Mouse (Mus musculus) A20 (cell line): ENCODE measurements at regions not wholly inside any gene's neighbourhood (a gene's known extent, or its start where the extent isn't known, plus 50 kb on each side); places are given as distances from the start of the nearest gene placed in this dataset.

ENCODE experiments used
- DNase-seq: peaks from one replicate; pipeline ENCODE4 v3.0.0-alpha.2; 2011; ENCODE audit warnings: low read depth, low spot score

DNA sequence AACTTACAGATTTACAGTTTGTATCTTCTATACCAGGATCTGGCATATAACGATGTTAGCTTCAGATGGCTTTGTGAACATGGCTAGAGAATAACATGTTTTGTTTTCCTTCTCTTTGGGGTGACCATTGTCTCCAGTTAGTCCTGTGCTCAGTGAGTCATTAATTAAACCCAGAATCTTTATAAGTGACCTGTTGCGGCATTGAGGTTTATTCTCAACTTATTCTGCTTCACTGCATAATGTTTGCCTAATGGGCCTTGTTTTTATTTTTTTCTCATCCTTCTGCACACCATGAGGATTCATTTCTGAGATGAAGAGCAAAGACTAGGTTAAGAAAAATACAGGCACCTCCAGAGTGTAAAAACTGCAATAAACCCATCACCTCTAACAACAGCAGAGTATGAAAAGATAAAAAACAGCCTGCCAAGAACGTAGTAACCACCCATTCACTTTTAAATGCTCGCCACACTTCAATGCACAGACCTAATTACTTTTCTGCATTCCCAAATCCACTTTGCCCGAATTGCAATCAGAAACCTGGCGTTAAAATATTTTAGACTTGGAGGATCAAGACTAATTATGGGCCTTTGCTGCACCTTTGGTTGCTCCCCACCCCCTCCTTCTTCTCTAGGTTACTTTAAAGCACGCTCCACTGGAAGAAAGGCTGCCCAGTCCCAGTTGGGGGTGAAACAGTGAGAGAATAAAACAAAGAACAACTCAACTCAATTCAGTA, 381.5 kb upstream of the Nr2f1 start:
- no peak for DNase-seq

DNA sequence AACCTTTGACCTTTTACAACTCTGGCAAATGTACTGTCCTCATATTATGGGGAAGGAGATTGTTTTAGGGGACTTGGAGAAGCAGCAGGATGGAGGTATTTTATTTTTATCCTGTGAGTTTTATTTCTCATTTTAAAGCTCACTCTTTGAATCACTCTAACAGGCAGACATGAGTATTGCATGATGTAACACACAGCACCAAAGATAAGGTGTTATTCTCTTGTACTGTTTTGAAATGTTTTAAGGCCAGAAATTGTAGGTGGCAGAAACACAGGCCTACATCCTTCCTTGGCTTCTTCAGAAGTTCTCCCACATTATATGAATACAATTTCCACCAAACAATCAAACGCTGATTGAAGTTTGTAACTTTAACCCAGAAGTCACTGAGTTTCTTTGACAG, 377.9 kb upstream of the Nr2f1 start:
- DNase-seq: no peak

DNA sequence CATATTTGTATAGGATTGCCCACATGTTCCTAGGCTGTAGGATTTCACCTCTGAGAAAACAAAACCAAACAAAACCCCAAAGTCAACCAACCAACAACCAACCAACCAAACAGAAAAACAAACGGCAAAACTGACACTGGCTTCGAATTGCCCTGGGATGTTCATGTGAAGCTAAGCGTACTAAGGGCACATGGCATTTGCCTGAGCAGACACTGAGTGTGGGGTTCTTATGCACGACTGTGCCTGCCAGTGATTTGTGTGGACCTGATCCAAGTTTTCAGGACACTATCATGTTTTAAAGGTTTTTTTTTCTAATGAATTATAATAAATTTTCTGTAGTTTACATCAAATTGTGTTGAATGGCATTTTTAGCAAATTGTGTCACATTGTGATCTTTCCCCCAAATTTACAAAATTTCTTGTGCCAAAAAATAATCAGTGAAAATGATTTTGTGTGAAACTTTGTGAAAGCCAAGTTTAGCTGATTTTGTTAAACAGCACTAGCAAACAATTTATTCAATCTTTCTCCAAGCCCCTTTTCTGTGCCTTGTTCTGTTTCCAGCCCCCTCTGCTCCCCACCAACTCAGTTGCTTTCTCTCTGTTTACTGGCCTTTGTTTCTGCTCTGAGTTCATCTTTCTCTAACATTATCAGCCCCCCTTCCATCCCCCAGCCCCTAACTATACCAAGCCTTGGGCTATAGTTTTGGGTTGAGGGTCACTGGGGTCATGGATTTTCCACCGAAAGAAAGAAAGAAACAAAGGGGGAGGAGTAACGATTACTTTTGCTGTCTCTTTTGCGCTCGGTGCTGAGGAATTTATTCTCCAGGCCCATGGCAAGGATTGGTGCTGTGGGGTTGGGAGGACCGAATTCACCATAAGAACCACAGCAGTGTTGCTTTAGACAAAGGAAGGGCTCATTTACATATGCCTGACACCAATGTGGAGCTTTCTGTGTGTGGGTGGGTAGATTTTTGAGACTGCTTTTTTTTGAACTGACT, 377.0 kb upstream of the Nr2f1 start:
- DNase-seq: no peak

DNA sequence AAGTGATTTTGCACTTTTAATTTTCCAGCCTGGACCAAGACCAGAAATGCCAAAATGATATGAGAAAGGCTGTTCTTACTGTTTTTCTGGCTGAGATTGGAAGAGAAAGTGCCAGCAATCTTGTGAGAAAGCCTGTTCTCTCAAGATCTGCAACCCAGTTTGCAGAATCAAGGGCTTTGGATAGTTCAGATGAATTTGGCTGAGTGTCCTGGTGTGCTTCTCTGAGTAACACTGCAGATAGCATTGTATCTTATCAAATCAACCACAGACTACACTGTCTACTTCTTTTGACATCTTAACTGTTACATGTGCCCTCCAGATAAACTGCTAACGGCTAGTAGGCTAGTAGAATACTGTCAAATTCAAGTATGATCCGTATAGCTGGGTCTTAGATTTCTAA, 371.5 kb upstream of the Nr2f1 start:
- DNase-seq: no peak

DNA sequence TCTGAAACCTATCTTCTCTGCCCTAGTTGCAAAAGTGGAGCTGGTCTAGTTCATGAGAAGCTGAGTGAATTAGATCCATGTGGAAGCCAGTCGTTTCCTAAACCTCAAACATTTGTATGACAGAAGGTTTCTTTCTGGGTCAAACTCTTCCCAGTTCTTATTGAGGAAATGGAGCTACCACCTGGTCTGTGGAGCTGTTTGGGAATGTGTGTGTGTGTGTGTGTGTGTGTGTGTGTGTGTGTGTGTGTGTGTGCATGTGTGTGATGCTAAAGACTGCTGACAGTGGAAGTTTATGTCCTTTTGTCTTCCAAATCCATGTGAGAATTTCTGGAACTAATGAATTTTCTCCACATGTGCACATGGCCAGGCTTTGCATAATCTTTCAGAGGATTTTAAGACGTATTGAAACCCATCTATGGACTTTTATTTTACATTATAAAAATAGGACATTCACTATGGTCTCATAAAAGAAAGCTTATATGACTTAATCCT, 324.9 kb upstream of the Nr2f1 start:
- DNase-seq: no peak

DNA sequence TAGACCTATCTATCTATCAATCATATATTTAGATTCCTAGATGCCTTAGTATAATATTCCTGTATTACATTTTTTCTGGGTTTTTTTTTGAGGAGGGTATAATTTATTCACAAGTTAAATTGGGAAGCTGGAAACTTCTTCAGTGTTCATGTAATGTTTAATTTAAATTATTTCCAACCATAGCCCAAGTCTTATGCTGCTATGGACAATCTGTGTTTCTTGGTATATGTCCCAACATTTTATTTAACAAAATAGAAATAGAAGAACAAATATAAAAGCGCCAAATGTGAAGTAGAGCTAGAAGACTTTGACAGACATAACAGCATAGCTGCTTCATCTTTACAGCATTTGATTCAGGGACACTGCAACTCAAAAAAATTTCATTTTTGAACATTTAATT, 321.2 kb upstream of the Nr2f1 start:
- DNase-seq: no peak

DNA sequence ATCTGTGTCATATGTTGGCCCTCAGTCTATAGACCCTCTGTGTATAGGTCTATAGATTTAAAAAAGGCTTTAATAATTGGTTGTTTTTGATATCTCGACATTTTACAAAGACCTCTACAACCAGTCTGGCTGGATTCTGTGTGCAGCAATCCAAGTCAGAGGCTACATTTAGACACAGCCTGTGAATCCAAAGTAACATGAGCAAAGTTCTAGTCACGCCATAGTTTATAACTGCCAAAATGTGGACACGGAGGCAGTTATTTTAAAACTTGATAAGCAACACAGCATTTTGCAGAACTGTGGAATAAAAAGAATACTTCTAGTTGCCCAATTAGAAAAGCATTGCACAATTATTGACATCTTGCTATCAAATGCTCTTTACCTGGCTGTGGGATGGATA, 320.6 kb upstream of the Nr2f1 start:
- DNase-seq: no peak

DNA sequence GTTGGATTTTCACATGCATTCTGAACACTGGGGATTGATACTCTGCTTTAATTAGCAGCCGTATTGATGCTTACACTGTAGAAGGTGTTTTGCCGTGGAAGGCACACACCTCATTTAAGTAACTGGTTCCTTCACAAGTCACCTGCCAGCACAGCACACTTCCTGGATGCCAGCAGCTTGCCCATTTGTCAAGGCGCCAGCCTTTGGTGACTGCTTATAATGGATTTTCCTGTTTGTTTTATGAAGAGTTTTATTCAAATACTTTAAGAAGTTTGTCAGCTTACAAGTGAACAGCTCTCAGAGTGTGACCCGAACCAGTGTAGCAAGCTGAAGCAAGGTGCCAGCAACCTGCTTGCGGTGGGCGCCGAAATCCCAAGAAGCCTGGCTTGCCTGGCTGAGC, 301.0 kb upstream of the Nr2f1 start:
- no peak for DNase-seq

DNA sequence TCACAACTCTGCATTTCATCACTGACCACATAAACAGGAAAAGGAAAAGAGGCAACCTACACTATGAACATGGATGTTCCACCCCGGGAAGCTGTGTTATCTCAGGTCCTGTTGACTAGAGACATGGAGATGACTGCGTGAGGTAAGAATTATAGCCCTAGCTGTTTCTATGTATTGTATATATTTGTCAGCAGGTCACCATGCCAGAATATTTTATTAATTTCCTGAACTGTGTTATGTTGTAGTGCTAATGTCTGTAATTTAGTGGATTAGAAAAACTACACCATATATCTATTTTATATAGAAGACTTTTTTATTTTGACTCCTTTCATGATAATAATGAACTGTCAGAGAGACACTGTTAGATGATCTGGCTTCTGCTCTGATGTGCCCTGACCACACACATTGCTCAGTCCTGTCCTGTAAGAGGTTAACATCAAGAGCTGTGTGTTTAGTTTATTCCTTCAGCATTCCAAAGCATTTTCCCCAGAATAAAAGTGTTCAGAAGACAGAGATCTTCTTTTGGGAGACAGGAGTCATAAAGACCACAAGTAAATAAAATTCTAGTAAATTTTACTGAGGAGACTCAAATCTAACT, 284.3 kb upstream of the Nr2f1 start:
- no peak for DNase-seq

DNA sequence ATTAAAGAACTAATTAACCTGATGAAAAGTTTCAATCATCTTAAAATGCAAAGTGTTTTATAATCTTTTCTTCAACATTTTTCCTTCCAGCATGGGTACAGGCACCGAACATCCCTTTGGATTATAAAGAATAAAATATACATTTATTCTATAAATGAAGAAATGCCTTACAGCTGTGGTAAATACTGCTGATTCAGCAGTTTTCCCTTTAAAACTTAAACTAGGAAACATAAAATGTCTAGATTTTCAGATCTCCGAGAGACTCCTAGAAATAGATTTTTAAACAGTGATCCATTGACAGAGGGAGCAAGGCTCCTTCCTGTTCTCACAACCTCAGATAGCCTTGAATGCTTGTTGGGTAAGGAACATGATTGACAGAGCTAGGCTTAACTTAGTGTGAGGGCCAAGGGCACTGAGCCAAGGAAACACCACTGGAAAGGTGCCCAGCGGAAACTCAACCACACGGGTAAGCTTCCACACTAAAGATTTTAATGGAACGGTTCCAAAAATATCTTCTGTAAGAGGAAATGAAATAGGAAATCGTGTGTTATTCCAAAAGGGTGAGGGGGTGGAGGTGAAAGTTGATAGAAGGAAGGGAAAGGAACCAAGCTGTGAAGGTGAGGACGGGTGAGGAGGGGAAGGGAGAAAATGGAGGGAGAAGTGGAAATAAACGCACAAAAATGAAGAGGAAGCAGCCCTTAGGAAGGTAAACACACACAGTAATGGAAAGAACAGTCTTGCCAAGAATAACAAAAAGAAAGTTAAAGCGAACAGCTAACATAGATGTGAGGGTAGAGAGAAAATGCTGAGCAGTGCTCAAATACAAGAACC, 283.6 kb upstream of the Nr2f1 start:
- DNase-seq: no peak

DNA sequence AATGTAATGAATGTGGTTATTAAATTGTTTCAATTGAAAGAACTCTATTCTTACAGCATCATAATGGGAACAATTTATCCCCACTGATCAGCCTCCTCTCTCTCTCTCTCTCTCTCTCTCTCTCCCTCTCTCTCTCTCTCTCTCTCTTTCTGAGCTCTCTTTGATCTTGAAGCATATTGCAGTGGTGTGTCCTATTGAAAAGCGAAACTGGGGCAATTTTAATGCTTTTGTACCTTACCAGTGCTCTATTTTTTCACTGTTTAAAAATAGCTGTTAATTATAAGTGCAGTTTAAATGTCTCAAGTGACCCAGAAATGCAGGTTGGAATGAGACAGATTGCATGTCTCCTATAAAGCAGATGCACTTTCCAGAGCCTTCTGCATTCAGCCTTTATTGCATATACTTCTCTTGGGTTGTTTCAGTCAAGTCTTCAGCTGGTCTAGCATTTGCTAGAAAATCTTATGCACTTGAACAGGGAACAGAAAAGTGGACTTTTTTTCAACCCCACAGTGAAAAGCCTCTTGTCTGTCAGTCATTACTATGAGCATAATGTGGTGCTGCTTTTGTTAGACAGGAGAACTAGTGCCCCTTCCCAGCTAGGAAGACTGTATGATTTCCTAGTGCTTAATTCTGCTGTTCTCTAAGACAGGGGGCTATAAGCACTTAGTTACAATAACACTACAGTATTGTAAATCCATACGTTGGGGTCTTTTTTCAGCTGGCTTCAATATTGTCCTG, 251.9 kb upstream of the Nr2f1 start:
- no peak for DNase-seq

DNA sequence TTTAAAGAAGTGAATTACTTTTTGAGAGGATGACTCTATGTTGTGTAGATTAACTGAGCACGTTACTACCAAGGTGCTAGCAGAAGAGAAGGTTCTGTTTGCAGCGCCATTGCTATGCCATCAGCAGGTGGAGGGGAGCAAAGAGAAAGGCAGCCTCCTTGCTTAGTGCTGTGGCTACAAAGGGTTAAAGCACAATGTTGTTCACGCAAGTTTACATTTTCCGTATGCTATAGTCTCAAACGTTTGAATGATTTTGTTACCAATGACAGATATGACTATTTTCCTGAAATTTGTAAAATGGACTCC, 247.1 kb upstream of the Nr2f1 start:
- DNase-seq: no peak

DNA sequence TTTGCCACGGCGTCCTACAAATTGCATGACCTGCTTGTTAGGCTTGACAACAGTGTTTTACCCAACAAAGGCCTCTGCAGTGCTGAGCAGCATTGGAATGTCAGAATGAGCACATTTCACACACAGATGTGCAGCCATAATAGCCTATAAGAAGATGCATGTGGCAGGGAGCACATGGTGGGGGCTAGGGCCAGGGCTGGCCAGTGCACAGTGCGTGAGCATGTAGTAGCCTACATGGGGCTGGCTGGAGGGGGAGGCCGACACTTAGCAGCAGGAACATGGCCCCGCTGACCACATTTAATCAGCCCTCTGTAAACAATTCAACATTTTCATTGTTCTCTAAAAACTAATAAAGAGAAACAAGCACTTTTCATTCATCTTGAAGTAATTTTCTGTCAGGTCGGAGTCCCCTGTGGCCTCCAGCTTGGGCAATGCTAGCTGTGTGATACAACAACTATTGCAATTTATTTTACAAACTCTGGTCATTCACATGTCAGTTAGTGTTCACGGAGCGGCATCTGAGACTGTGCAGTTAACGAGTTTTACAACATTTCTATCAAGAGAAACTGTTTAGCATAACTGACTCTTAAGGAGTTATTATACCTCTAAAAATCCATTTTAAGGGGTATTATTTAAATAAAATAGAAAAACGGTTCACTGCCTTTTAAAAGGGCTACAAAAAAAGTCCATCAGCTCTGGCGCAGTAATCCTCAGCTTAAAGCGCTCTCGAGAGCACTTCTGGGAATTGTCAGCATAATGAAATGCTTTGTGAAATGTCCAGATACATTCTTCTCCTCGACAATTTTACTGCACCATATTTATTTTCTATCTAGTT, 246.6 kb upstream of the Nr2f1 start:
- no peak for DNase-seq

DNA sequence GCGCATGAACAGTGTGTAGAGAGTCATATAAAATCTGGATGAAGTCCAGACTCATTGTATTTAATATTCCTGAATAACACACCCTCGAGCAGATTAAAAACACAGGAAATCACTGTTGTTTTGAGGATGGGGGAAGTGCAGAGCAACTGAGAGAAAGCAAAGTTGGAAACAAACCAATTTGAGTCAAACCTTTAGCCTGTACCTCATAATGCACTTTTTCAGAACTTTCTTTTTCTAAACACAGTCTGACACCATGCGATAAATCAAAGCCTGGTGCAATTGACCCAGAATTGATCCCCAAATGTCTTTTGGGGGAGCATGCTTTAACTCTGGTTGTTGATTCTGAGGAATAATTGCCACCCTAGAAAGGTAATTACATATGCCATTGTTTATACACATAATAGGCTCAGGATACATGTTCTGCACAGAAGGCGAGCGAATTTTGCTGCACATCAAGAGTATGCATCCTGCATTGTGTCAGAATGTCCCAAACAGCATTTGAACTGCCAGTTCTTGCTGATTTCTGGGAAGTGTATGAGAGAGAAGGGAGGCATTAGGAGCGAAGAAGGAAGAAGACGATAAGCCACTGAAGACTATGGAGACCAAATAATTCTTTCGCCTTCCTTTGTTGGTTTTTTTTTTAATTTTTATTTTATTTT, 245.3 kb upstream of the Nr2f1 start:
- no peak for DNase-seq

DNA sequence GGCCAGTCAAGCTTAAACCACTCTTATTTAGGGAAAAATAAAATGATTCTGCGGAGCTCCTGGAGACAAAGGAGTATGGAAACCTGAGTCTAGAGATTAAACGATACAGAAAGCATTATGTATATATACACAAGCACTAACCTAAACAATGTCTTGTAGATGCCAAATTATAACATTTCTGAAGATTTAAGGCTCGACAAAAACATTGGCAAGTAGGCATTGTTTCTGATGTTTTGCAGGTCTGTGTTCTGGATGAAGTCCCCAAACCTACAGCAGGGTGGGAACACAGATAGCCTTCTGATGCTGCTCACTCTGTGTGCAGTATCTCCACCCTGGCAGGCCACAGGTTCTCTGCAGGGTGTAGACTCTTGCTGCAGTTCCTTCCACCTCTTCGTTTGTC, 228.9 kb upstream of the Nr2f1 start:
- no peak for DNase-seq

DNA sequence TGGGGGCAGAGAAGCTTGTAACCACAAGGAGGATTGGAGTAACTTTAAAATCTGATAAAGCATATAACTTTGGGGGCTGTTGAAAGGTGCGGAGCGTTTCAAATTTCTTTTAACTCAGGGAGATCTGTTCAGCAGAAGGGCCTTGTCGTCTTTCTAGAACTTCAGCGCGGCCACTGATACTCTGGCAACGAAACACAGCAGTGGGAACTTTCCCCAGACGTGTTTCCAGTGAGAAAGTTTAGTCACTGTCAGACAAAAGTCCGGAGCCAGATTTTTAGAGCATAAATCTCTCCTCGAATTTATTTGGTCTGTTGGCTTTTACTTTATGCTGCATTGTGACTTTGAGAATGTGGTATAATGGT, 228.5 kb upstream of the Nr2f1 start:
- no peak for DNase-seq

DNA sequence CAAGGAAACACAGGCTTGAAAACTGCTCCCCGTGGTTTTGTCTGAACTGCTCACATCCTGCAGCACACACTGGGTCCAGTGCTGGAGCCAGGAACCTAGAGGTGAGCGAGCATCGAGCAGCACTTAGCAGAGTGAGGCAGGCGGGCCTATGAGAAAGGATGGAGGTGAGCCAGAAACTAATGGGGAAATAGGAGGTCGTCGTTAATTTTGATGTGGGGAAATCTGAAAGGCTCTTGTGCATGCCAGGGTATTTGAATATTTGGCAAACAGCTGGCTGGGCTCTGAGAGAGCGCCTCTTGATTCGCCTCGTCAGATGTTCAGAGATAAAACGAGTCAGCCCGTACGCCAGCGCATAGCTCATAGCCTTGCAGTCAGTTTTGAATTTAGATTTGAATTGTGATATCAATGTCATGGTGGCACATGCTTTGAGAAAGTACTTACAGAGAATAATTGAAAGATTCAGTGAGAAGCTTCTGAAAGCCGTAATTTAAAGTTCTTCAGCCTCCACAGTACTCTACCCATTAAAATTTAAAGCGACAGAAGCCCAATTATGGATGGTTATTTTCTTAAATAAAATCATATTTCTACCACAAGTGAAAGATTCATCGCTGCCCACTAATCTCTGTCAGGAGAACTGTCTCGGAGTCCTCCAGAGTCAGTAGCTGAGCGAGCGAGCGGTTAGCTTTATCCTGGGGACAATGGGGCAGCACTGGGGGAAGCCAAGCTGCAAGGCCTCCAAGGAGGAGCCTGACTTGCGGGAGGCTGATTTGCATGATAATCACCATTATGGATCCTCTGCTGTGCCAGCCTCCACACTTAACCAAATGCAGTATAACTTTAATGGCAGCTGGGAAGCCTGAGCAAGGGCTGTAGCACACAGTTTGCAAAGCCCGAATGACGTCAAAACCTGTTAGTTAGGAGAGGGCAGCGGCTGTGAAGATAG, 227.9 kb upstream of the Nr2f1 start:
- DNase-seq: no peak

DNA sequence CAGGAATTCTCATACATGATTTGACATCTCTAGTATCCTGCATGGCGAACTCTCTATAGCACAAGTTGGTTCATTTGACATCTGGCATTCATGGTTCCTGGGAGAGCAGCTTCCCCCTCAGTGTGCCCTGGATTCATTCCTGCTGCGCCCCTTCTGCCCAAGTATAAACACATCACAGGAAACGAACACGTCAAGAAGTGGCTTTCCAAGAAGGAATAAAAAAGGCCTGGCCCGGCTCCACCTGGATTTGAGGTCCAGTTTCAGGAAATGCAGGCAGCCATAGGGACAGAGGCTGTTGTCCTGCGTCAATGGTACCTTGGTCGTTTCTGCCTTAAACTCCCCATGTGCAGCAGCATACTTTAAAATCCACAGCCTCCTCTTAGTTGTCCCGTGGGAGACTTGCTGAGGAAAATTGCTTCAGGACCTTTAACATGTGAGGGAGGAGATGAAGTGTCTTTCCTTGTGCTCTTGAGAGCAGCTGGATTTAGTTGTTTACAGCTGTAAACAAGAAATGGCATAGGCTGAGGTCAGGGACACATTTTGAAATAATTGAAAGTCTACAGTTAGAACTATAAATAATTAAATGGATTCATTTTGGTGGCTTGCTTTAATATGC, 226.9 kb upstream of the Nr2f1 start:
- DNase-seq: no peak
